Mouse (Mus musculus) embryonic fibroblast, embryonic 13.5 days (primary cell): ENCODE measurements around the gene Cxcr1.

Experiments used
- CTCF ChIP-seq: IDR thresholded peaks from 2 replicates; pipeline ENCODE4 v1.5.1; 2011; ENCODE audit warnings: mild to moderate bottlenecking, control low read depth, low read length, moderate library complexity, borderline replicate concordance; ENCODE audit not compliant: insufficient read depth
- POLR2A ChIP-seq: IDR thresholded peaks from 2 replicates; pipeline ENCODE4 v1.6.1; 2011; ENCODE audit warnings: low read depth, mild to moderate bottlenecking, control low read depth, low read length, moderate library complexity

DNA sequence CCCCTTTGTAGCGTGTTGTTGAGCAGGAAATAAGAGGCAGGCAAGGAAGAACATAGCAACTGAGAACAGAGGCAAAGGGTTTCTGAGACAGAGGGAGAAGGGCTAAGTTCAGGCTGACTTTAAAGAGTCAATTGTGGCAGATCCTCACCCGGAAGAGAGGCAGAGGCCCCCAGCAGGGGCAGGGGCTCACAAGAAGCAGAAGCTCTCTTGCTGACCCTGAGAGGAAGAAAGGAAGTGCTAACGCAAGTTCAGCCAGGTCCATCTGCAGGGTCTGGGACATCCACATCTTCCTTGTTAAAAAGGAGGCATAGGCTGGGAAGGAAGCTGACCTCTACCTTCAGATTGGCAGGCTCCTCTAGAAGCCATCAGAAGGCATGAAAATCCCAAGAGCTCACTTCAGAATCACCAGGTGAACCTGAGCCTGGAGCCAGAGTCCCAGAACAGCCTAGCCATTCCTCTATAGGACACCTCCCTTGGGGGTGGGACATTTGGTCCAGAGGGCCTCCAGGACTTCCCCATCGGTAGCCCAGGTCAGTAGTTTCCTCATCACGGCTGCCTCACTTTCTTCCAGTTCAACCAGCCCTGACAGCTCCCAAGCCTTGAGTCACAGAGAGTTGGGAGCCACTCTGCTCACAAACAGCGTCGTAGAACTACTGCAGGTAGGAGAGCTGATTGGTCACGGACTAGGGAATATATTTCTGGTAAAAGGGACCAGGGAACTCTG lies 40.8 kb downstream of the Cxcr1 start, which contains the start of gene Cxcr2:
- TF ChIP-seq CTCF, result no peak
- TF ChIP-seq POLR2A, result no peak
